Mouse (Mus musculus) 3T3-L1 (cell line): Measurements from ENCODE around the gene Hist1h2aa.

ENCODE experiments used
- DNase-seq: peaks from one replicate; pipeline ENCODE4 v3.0.0-alpha.2; 2015; ENCODE audit warnings: low read depth, low spot score

The Hist1h2aa gene

DNA sequence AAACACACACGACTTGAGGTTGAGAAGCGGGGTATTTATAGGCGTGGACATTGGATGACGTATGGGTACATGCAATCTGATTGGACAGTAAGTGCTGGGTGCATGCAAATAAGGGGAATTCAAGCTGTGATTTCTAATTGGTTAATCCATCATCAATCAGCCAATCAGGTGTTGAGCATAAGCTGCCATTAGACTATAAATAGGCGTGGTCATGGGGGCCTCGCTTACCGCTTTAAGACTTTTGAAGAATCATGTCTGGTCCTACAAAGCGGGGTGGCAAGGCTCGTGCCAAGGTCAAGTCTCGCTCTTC lies at the start of gene Hist1h2aa:
Hist1h2aa (plus strand) TSS at position 252 of the 310 bp plus-strand sequence.
- no peak for DNase-seq

DNA sequence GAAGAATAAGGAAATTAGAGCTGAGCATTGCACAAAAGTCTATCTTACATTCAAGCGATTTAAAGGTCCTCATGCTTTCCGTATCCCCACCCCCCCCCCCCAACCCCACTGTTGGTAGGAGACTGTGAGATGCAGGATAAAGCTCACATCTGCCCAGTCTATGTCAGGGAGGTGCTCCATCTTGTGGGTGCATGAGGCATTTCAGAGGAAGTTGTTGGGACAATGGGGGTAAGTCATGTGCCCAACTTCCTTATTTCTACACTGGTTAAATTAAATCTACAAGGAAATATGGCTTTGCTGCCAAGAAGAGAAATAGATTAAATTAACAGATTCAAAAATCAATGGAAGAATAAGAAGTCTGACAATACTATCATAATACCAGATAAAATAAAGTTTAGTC lies 48.7 kb upstream of the Hist1h2aa start:
- peak; percentile 27 for DNase-seq

DNA sequence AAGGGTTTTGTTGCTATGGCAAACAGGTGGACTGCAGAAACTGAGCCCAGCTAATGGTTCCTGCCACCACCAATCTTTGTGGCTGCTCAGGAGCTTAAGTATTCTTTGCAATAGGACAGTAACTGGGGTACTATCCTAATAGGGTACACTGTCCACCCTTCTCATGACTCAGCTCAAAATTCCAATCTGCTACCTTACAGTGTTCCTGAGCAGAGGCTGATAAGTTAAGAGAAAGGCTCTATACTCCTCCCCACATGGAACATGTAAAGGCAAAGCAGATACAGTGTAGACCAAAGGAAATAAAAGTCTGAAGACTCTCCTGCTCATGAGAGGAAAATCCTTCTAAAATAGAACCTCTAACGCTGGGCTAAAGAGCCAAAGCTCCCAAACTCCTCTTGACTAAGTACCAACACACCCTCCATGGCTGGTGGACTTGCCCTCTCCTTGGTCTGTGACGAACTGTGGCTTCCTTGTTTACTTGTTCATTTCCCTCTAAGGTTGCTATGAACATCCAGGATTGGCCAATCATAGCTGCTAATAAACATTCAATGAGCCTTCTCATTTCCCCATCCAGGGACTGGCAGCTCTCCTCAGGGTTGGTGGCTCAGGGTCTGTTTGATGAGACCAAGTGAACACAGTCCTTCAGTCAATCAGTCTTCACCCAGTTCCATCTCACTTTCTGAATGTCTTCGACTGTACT lies 47.1 kb upstream of the Hist1h2aa start:
- no peak for DNase-seq

DNA sequence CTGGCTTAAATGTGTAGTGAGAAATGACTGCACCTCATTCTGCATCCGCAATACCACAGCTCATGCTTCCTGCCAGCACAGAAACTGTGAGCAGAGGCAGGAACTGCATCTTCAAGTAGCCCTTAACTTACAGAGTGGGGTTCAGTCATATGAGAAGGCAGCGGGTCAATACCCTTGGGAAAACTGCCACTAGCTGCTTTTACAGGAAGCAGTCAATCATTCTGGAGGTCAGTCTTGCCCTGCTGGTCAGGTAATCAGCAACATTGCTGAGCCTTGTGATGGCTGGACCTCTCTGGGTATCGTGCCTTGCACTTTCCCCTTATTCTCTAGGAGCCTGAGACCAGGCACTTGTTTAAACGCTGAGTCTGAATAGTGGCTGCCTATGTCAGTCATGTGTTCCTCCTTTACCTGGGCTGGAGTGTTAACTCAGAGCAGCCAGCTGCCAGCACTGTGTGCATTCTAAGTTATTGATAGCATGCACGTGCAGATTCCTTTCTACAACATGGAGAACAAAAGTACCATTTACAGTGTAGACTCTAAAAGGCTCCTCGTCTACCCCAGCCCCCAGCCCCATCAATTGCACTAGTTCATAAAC lies 45.2 kb upstream of the Hist1h2aa start:
- no peak for DNase-seq

GRCm38 (mm10) chr13:23892592-23893268 lies 41.5 kb upstream of the Hist1h2aa start:
- DNase-seq, result no peak

- no peak for DNase-seq
Observed at GRCm38 (mm10) chr13:23893269-23893593, 41.0 kb upstream of the Hist1h2aa start.

DNA sequence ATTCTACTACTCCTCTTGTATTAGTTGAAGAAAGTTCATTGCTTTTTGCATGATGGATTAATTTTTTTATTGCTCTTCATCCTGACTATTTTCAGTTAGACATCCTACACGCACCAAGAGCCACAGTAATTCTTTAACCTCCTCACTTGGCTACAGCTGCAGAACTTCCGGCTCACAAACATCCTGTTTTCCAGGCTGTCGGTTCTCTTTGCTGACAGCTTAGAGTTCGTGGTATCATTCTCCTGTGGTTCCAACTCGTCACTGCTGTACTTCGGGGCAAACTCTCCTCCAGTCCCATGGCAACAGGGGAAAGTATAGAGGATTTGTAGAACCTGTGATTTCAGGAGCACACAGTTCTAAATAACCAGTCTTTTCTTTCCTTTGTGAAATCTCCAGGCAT lies 36.0 kb upstream of the Hist1h2aa start:
- DNase-seq, result no peak

DNA sequence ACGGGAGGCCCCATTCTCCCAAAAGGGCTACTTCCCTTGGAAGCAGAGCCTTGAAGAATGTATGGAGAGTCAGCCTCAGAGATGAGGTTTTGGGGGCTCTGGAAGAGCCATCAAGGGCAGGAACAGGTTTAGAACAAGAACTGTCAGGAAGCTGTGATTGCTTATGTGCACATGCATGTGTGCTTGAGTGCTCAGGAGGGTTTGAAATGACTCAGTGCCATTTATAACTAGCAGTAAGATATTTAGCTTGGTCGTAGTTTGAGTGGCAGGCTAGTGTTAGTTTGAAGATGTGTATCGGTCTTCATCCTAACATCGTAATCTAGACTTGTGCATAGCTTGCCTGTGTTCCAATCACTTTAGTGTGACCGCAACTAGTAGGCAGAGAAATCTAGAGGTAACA lies 27.4 kb upstream of the Hist1h2aa start:
- DNase-seq, result no peak

DNA sequence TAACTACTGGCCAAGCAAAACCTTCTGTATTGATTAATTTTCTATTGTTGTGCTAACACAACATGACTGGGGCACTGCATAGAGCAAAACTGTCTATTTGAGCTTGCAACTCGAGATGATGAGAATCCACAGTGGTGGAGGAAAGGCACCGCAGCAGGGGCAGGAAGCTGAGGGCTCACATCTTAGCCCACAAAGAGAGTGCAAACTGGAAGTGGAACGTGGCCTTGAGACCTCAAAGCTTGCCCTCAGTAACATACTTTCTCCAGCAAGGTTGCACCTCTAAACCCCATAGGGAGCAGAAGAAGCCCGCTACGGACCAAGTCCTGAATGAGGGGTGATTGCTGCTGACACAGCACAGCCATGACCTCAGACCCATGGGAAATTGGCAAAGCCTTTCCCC lies 24.1 kb upstream of the Hist1h2aa start:
- DNase-seq, result no peak

GRCm38 (mm10) chr13:23911335-23911734 lies 22.9 kb upstream of the Hist1h2aa start:
- DNase-seq, result no peak

DNA sequence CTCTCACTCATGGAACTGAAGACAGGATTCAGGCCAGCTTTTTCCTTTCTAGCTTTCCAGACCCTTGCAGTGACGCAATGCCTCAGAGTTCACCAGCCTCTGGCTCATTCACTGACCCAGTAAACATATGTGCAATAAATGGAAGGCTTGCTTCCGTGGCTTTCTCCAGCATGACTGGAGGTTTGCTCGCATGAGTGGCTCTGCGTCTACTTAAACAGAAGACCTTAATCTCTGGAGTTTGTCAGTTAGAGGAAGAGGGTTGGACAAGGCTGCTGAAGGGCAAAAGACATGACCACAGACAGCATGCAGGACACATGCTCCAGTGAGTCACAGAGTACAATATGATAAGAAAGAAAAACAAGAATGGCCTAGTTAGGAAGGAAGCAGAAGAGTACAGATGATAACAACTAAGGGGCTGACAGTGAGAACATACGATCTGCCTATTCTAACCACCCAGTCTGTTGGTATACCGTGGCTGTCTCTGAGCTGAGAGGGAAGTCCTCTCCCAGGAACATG lies 20.4 kb upstream of the Hist1h2aa start:
- no peak for DNase-seq

DNA sequence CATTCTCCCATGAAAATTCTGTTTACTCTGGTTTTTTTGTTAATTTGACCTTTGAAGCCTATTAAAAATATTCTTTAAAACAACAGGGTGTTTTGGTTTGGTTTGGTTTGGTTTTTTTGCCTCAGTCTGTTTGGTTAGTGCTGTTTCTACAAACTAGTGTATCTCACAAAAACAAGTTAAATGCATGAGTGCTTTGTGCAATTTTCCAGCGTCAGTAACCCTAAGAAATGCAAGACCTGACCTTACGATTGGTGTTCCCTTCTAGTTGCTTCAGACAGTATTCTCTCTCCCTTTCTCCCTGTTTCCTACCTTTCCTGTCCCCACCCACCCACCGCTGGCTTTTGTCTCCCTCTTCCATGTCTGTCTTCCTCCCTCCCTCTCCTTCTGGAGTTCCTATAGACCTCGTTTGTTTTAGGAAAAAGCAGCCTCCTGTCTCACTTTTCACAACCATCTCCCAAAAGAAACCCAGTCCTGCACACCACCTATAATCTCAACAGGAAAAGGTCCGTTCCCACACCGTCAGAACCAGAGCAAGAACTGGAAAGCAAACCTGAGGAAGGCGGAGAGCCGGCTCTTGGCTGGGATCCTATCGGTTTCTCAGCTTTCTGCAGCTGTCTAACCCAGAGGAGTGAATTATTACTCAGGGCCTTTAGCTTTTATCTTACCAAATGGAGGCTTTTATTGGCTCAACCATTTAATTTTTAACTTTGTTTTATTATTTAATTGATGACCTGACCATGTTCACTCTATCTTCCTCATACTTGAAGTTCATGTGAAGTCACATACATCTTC lies 19.7 kb upstream of the Hist1h2aa start, which contains the start of gene Slc17a4:
Slc17a4 (minus strand) TSS at position 634 of the 792 bp plus-strand sequence.
- no peak for DNase-seq

DNA sequence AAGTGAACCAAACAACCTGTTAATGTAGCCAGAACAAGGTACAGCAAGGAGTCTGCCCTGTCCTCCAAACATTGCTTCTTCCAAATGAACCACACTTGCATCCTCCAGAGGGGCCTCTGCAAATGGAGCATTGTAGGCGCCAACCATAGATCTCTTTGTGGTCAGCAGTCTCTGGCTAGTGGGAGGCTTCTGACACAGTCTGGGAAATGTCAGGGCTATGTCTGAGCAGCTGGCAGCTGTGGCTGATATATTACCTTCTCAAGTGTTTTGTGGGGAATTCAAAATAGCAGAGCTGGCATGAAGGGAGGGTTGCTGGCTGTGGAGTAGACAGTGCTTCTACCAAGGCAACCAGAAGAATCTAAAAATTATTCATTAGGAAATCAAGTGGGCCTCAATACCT lies 18.1 kb upstream of the Hist1h2aa start:
- DNase-seq, result no peak

DNA sequence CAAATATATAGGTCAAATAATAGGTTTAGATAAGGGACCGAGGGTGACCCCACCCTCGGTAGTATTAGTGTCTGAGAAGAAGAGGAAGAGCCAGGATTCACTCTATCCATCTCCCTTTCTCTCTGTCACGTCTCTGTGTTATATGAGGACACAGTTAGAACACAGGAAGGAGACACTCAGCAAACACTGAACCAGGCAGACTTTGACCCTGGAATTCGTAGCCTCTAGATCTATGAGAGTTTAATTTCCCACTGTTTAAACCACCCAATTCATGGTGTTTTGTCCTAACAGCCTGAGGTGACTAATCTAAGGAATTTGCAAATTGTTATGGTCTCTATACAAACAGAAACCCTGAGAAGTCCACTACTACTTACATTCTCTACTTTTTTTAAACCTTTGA lies 16.6 kb upstream of the Hist1h2aa start:
- DNase-seq, result no peak

DNA sequence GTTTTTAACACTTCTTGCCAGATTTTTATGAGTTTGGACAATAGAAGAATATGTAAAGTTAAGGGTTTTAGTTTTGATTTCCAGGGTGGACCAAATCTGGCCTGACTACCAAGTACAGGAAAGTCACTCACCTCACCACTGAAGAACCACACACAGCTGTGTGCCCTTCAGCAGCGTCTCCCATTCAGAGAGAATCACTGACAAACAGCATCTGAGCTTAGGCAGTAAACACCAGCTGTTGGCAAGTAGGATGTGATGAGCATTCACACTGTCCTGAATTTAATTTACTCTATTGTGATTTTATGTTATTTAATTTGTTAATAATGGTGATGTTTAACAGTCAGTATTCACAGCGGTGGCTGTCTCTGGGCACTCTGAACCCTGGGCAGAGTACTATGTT lies 8.5 kb upstream of the Hist1h2aa start:
- DNase-seq, result no peak

DNA sequence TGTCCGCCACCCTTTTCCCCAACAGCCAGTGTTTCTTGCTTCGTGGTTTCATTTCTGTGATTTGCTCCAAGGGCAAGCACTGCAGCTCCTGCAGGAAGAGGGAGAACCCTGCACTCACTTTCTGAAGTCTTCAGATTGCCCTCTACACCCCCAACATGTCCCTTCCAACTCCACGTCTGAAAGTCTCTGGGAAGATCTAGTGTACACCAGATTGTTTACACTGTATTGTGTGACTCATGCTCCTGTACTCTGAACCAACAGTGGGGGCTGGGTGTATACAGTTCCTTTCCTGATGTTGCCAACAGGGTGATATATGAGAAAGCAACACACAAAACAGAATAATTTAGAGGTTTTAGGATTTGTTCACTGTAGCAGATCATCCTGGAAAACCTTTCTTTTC lies 5.6 kb upstream of the Hist1h2aa start:
- DNase-seq, result peak; percentile 75

DNA sequence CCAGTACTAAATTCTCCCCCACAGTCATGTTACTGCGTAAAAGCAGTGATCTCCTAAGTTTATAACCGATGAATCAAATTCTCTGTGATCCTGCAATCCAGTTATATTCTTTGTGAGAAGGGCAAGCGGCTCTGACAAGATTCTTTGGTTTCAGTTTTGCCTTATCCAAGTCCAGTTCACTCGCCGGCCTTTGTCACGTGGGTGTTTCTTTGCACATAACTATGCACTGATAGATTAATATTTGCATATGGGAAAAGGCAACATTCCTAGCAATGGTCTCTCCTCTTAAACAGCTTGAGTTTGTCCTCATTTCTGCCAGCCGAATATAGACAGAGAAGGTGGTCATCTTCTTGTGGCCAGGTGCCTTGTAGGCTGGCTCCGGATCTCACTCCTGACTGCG lies 3.8 kb upstream of the Hist1h2aa start:
- DNase-seq, result no peak

DNA sequence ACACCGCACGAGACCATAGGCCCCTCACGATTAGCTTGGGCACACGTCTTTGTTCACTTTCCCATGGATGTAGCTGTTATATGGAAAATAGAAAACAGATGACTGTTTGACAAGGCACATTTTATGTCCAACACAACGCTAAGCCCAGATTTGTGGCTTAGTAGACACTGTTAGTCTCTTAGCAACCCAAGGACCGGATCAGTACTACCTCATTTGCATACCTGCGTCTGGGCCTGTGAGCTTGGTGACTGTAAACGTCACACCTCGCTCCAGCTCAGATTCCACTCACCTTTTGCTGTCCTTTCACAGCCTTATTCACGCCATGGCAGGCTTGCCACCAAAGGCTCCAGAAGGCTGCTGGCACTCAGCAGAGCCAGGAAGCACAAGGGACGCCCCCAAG lies 3.4 kb upstream of the Hist1h2aa start:
- no peak for DNase-seq

DNA sequence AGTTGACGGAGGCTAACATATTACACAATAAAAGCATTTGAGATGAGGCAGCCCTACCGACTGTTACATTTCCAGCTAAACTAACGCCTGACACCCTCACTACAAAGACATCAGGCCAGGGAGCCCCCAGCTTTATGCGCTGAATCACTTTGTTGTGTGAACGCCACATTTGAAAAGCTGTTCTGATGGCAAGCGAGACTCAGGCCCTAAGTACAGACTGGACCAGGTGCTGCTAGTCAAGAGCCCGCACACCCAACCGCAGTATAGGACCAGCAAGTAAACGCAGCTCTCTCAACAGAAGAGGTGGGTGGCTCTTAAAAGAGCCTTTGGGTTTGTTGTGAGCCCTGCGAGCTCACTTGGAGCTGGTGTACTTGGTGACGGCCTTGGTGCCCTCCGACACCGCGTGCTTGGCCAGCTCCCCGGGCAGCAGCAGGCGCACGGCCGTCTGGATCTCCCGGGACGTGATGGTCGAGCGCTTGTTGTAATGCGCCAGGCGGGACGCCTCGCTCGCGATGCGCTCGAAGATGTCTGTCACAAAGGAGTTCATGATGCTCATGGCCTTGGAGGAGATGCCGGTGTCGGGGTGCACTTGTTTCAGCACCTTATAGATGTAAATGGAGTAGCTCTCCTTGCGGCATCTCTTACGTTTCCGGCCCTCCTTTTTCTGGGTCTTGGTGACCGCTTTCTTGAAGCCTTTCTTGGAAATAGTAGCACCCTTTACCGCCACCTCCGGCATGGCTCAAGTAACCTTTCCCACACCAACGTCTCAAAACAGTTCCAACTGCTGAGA lies 646 bp upstream of the Hist1h2aa start, which contains the start of gene Hist1h2ba:
Hist1h2ba (minus strand) TSS at position 736 of the 790 bp plus-strand sequence.
- no peak for DNase-seq

- no peak for DNase-seq
Observed at GRCm38 (mm10) chr13:23938699-23939098, 4.4 kb downstream of the Hist1h2aa start.

GRCm38 (mm10) chr13:23940291-23940690 lies 6.0 kb downstream of the Hist1h2aa start:
- DNase-seq, result no peak
